Comparison of ENCODE assay signal across 8 mouse cellular contexts in genomic region chr9:70208751-70209150, GRCm38 (mm10). TPM values are rescaled to one million over a fixed set of nuclear protein-coding genes. Genes with fewer than 3 reads are reported as not detected.
DNase-seq lines count a peak whose midpoint lies in the region; ATAC-seq and TF ChIP-seq lines count a peak whose summit lies in the region.

No protein-coding gene starts in this region.

- H3K4me2 ChIP-seq in heart, embryonic 16.5 days (ENCODE audit: low read depth, low read length), result peak overlapping the region; percentile 93
- H3K4me2 ChIP-seq in liver, embryonic 12.5 days, result peak overlapping the region; percentile 71
- H3K4me2 ChIP-seq in stomach, embryonic 14.5 days (replicated peaks; ENCODE audit: low read depth, low read length), result peak overlapping the region; percentile 95

- H3K9me3 ChIP-seq in heart, embryonic 16.5 days (replicated peaks; ENCODE audit: control insufficient read depth, low read length), result no peaks in the 10 kb centered on the region
- H3K9me3 ChIP-seq in liver, embryonic 12.5 days (replicated peaks), result no peaks in the 10 kb centered on the region
- H3K9me3 ChIP-seq in stomach, embryonic 14.5 days (ENCODE audit: control insufficient read depth, low read depth, low read length), result no peaks in the 10 kb centered on the region

- peaks cover 46% of the 10 kb centered on the region for H3K79me3 ChIP-seq in C2C12 (ENCODE audit: low read depth)

- H3ac ChIP-seq in C2C12 (ENCODE audit: control insufficient read depth, insufficient read length, low read depth), result peak overlapping the region; percentile 36

- TF ChIP-seq CTCF in C2C12 (IDR thresholded peaks at IDR 0.05; ENCODE audit: control insufficient read depth, insufficient read depth, insufficient read length), result no peak

- ATAC-seq in heart, embryonic 16.5 days (replicated peaks; ENCODE audit: extremely low read depth, insufficient read depth, low FRiP score), result no peak
- no peak for ATAC-seq in liver, embryonic 12.5 days
- no peak for ATAC-seq in stomach, embryonic 14.5 days (ENCODE audit: insufficient number of reproducible peaks, insufficient read depth, low FRiP score, low read depth)
- ATAC-seq in frontal cortex, adult (ENCODE audit: low TSS enrichment), result no peak

- peaks cover 66% of the 10 kb centered on the region for H3K79me2 ChIP-seq in C2C12 (ENCODE audit: control insufficient read depth, insufficient read depth)

- H3K4me1 ChIP-seq in heart, embryonic 16.5 days (ENCODE audit: control insufficient read depth, insufficient read depth, low read length), result 0 out of 2 replicates have a peak, but pooled peaks cover 3% of the 10 kb centered on the region
- no peaks in the 10 kb centered on the region for H3K4me1 ChIP-seq in liver, embryonic 12.5 days
- peaks cover 9% of the 10 kb centered on the region; the same call in 1 of the 2 replicates for H3K4me1 ChIP-seq in stomach, embryonic 14.5 days (ENCODE audit: control insufficient read depth, insufficient read depth, low read length)

- no peak overlapping the region for H3K27ac ChIP-seq in heart, embryonic 16.5 days (ENCODE audit: low read length)
- H3K27ac ChIP-seq in liver, embryonic 12.5 days, result no peak overlapping the region
- no peak overlapping the region for H3K27ac ChIP-seq in stomach, embryonic 14.5 days (ENCODE audit: low read length)

- no peaks in the 10 kb centered on the region for H3K27me3 ChIP-seq in C2C12 (ENCODE audit: control insufficient read depth, insufficient read depth, insufficient read length)
- H3K27me3 ChIP-seq in heart, embryonic 16.5 days (ENCODE audit: control insufficient read depth, insufficient read depth, low read length), result no peaks in the 10 kb centered on the region
- H3K27me3 ChIP-seq in liver, embryonic 12.5 days (replicated peaks), result peaks cover 54% of the 10 kb centered on the region
- H3K27me3 ChIP-seq in stomach, embryonic 14.5 days (ENCODE audit: control insufficient read depth, insufficient read depth, low read length), result no peaks in the 10 kb centered on the region

- peak overlapping the region; percentile 87 for H3K9ac ChIP-seq in heart, embryonic 16.5 days (ENCODE audit: low read length)
- no peak overlapping the region for H3K9ac ChIP-seq in liver, embryonic 12.5 days
- peak overlapping the region; percentile 80; the same call in 1 of the 2 replicates for H3K9ac ChIP-seq in stomach, embryonic 14.5 days (replicated peaks; ENCODE audit: low read depth, low read length)

- DNase-seq in adrenal gland, postnatal 14 days, result peak; percentile 21
- no peak for DNase-seq in adrenal gland, postnatal 25 days
- DNase-seq in frontal cortex, adult 2 months (ENCODE audit: extremely low spot score in 1 of 2, low spot score in 1 of 2), result no peak

- peaks cover 2% of the 10 kb centered on the region for H3K36me3 ChIP-seq in C2C12 (ENCODE audit: control insufficient read depth, insufficient read depth)
- H3K36me3 ChIP-seq in heart, embryonic 16.5 days (ENCODE audit: control insufficient read depth, insufficient read depth), result no peaks in the 10 kb centered on the region
- H3K36me3 ChIP-seq in liver, embryonic 12.5 days, result no peaks in the 10 kb centered on the region
- H3K36me3 ChIP-seq in stomach, embryonic 14.5 days (ENCODE audit: control insufficient read depth, insufficient read depth, low read length), result no peaks in the 10 kb centered on the region

- peak overlapping the region; percentile 69 for H3K4me3 ChIP-seq in C2C12 (ENCODE audit: insufficient read depth, poor library complexity, severe bottlenecking)
- peak overlapping the region; percentile 79 for H3K4me3 ChIP-seq in heart, embryonic 16.5 days (ENCODE audit: low read length)
- no peak overlapping the region for H3K4me3 ChIP-seq in liver, embryonic 12.5 days
- H3K4me3 ChIP-seq in stomach, embryonic 14.5 days (ENCODE audit: low read depth, low read length), result peak overlapping the region; percentile 74

- 13% methylated on average over 12 of the region's 12 CpGs for WGBS in heart, embryonic 16.5 days
- 25% methylated on average over 12 of the region's 12 CpGs for WGBS in liver, embryonic 12.5 days (ENCODE audit: insufficient replicate concordance)
- WGBS in stomach, embryonic 14.5 days, result 11% methylated on average over 12 of the region's 12 CpGs

TF ChIP-seq in C2C12, 6 proteins besides CTCF, POLR2A, EP300 and RAD21:
- no peak for TF ChIP-seq USF1 (IDR thresholded peaks at IDR 0.05; ENCODE audit: low read depth)
- TF ChIP-seq MYOD1 (IDR thresholded peaks at IDR 0.05; ENCODE audit: control insufficient read depth, insufficient read length, low read depth), result no peak
- TF ChIP-seq CEBPB (IDR thresholded peaks at IDR 0.05; ENCODE audit: low read depth), result no peak
- peak; percentile 14 for TF ChIP-seq MAX (IDR thresholded peaks at IDR 0.05)
- TF ChIP-seq FOSL1 (IDR thresholded peaks at IDR 0.05; ENCODE audit: insufficient read depth, low read length, poor library complexity, severe bottlenecking), result no peak
- TF ChIP-seq MYOG (IDR thresholded peaks at IDR 0.05; ENCODE audit: control insufficient read depth, extremely low read depth, insufficient read length), result no peak

RNA-seq across cellular contexts. Expression of gene Myo1e, which starts 1.6 kb away (rescaled TPM):
- 21.3 and 22.5 TPM in 2 replicates for total RNA-seq in adrenal gland, postnatal 14 days (2021)
- 24.5 TPM in 2 replicates for total RNA-seq in adrenal gland, postnatal 25 days (2021)
- polyA plus RNA-seq in C2C12 (2012; fragmentation: generic; extraction: Trizol), result 27.3 TPM
- polyA plus RNA-seq in heart, embryonic 16.5 days (2015; fragmentation: Nextera tagmentation; extraction: Ambion mirVana), result 12.2 and 15.6 TPM in 2 replicates
- polyA plus RNA-seq in liver, embryonic 12.5 days (2016; fragmentation: Nextera tagmentation; extraction: Ambion mirVana), result 4.0 and 4.2 TPM in 2 replicates
- polyA plus RNA-seq in stomach, embryonic 14.5 days (2014; fragmentation: Nextera tagmentation; extraction: Ambion mirVana), result 23.2 and 30.1 TPM in 2 replicates
- polyA plus RNA-seq in frontal cortex, adult 2 months (2012; rRNA removed), result 7.9 and 8.2 TPM in 2 replicates
